Mouse (Mus musculus): ENCODE measurements at regions not wholly inside any gene's neighbourhood (a gene's known extent, or its start where the extent isn't known, plus 50 kb on each side); places are given as distances from the start of the nearest gene placed in this dataset.
"Not testable (repeated sequence)": the region's sequence is repeated elsewhere in the genome, so short reads cannot be mapped to it uniquely, and the experiment has no call there.

DNA sequence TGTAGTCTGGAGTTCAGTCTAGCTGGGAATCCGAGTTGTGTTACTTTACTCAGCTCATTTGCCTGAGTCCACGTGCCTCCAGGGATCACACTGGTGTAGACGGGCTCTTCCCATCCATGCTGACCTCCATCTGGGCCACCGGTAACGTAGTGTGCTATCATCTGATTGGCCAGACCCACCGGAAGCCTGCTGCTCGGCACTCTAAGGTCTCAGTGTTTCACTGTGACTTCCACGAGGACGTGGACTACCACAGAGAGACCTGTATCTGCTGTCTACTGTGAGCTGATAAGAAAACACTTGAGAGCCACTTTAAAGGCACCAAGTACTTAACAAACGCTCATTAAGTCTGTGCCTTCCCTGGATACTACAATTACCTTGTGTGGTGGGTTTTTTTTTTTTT, 262.8 kb upstream of the Nr5a2 start:
- no peak for DNase-seq (ENCODE audit: low read depth, low spot score)

DNA sequence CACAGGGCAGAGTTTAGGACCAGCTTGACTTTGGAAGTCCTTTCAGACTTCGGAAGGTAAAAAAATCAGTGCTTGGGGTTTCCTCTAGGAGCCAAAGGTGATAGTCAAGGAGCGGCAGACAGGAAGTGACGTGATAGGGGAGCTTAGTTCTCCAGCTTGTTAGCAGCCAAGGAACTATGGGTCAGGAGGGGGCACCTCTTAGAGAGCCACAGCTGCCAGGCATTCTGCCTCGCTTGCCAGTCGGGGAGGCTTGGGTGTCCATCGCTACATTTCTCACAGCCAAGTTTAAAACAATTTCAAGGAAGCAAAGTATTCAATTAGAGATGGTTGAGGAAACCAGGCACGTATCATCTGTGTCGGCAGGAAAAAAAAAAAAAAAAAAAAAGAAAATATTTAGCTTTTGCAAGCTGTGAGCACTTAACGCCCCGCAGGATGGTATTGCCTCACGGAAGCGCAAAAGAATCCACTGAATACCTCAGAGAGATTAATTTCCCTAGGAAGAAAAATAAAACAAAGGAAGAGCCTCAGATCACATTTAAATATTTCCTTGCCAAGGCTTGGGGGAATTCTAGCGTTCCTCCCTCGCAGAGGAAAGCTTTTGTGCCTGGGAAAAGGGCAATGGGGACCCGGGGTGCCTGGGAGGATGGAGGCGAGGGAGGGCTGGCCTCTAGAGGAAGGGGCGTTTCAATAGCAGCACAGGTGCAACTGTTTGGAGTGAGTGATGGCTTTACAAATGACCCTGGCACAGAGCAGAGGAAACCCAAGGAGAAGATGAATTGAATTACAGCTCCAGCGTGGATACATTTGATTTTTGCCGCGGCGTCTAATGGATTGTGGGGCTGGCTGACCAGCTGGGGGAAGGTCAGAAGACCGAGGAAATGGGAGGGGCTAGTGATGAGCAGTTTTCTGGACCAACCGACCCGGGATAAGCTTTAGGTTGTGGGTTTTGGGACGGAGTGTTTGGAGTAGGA, 261.1 kb upstream of the Nr5a2 start:
- peak; percentile 31 for DNase-seq (ENCODE audit: low read depth, low spot score)

DNA sequence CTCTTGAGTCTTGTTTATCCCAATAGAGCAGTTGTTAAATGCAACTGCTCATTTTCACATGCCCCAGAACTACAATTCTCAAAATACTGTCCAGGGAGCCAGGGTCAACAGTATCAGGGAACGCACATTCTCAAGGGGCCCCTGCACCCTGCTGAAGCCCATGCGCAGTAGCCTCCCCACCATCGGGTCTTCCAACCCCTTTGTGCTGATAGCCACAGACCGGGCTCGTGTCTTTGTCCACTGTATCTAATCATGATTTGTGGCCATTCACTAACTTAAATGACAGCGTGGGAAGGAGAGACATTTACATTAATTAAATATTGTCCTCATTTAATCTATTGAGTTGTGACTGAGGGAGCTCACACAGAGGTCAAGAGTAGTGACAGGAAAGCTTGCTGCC, 260.0 kb upstream of the Nr5a2 start:
- DNase-seq (ENCODE audit: low read depth, low spot score) = no peak

DNA sequence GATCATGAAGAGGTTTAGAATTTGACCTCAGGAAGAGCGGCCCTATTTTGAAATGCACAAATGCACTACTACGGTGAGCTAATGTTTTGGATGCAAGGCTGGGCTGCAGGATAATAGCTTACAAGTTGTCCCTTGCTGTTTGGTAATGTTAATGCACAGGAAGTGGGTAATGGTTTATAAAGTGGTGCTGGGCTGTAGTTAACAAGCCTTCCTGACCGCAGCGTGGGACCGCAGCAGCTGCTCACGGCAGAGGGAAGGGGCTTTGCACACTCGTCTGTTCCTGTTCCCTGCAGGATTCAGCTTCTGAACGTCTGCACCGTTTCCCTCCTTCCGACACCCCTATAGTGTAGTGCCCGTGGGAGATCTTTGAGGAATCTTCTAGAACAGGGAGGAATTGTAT, 258.4 kb upstream of the Nr5a2 start:
- DNase-seq (ENCODE audit: low read depth, low spot score) = peak; percentile 51

DNA sequence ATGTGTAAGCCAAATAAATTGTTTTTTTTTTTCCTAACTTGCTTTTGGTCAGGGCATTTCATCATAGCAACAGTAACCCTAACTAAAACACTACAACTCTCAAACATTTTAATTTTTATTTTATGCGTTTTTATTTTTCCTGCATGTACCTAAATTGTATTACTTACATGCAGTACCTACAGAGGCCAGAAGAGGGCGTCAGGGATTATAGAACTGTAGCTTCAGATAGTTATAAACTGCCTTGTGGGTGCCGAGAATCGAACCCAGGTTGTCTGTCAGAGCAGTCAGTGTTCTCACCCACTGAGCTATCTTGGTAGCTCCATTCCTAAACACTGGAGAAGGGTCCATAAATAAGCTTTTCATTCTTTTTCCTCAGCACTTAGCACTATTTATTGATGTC, 257.8 kb upstream of the Nr5a2 start:
- peak; percentile 70 for DNase-seq (ENCODE audit: low read depth, low spot score)

DNA sequence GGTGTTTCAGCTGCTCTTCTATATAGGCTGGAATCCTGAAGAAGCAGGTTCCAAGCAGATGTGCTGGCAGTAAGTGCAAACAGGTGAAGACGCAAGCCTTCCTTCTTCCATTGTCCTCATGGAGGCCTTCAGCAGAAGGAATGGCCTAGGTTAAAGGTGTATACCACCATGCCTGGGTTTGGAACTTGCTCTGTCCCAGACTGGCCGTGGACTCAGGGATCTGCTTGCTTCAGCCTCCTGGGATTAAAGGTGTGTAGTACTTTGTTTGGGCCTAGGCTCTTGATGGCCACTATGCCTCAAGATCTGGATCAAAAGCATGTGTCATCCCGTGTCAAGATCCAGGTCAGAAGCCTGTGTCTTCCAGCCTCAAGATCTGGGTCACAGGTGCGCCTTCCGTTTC, 257.0 kb upstream of the Nr5a2 start:
- no peak for DNase-seq (ENCODE audit: low read depth, low spot score)

DNA sequence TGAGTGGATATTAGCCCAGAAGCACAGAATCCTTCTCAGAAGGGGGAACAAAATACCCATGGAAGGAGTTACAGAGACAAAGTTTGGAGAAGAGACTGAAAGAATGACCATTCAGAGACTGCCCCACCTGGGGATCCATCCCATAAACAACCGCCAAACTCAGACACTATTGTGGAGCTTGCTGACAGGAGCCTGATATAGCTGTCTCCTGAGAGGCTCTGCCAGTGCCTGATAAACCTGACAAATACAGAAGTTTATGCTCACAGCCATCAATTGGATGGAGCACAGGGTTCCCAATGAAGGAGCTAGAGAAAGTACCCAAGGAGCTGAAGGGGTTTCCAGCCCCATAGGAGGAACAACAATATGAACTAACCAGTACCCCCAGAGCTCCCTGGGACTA, 254.1 kb upstream of the Nr5a2 start:
- DNase-seq (ENCODE audit: low read depth, low spot score) = not testable (repeated sequence)

DNA sequence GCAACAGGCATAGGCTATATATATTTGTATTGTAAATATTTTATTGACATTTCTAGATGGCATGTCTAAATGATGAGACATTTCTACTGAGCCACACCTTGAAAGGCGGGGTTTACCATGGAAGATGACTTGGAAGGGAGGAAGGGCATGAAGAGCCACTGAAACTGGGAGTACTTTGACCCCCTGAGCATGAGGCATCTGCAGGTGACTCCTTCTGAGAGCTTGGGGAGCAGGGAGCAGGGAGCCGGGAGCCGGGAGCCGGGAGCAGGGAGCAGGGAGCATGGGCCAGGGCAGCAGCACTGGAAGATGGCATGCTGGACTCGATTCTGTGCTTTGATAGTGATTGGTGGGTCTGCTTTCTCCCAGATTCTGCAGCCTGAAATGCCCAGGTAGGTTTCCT, 253.5 kb upstream of the Nr5a2 start:
- DNase-seq (ENCODE audit: low read depth, low spot score) = no peak

DNA sequence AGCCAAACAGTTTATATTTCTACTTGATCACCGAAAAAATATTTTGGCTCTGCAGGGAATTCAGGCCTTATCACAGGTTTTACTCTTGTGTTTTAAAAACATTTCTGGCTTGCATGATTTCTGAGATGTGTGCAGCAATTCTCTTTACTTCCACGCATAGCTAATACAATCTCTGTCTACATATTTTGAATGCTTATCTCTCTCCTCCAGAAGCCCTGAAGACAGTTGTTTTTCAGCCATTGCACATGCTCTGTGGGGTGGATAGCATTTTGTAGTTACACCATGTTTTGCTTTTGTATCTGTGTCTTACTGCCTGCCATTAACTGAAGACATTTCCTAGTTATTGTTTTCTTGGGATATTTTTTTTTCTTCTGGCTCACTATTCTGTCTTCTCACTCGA, 252.6 kb upstream of the Nr5a2 start:
- no peak for DNase-seq (ENCODE audit: low read depth, low spot score)

DNA sequence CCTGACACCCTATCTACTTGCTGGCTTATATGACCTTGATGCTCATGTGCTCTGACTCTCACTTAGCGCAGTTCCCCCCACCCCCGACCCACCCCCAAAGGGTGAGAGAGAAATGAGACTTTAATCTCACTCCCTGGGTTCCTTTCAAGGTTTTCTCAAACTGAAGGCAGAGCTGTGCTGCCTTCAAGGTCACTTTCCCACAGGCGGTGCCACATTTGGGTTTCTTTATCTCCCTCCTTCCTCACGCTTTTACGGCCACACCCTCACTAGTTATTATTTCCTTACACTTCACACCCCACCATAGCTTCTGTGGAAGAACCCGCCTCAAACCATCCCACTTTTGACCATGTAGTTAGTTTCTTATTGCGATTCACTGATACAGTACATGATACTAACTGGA, 244.1 kb upstream of the Nr5a2 start:
- DNase-seq (ENCODE audit: low read depth, low spot score) = no peak

DNA sequence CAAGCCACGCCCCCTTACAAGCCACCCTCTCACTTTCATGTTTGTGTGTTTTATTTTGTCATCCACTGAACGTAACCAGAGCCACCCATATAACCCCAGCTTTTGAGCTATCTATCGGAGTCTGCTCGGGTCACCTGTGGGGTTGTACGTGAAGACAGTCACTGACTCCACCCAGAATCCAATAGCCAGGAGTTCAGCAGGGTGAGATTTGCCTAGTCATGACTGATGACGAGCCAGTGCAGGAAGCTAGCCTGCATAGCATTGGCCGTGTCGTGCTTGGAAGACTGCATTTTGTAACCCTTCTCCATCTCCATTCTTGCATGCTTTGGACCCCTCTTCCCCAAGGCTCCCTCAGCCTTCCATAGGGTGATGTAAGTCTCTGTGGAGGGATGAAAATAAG, 243.3 kb upstream of the Nr5a2 start:
- DNase-seq (ENCODE audit: low read depth, low spot score) = peak; percentile 34

DNA sequence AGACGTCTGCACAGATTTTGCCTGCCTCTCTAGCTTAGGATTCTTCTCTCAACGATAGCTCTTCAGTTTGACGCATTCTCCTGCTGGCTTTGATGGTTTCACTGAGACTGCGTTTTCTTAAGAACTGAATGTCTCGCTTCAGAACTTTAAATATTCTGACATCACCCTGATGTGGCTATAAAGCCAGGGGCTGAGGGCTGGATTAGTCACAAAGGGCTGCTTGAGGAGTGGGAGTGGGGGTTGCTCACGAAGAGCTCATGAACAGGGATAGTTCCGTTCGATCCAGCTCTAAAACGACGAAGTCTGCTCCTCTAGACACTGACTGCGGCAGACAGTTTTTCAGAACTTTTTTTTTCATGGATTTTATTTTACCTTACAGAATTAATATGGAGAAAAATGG, 240.7 kb upstream of the Nr5a2 start:
- DNase-seq (ENCODE audit: low read depth, low spot score) = no peak

DNA sequence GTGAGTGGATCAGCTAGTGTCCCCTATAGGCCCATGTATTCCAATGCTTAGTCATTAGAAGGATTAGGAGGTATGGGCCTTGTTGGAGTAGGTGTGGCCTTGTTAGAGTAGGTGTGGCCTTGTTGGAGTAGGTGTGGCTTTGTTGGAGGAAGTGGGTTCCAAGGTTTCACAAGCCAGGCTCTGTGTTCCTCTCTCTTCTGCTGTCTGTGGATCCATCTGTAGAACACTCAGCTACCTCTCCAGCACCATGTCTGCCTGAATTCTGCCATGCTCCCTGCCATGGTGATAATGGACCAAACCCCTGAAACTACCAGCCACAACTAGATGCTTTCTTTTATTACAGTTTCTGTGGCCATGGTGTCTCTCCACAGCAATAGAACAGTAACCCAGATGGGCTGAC, 235.7 kb upstream of the Nr5a2 start:
- no peak for DNase-seq (ENCODE audit: low read depth, low spot score)

DNA sequence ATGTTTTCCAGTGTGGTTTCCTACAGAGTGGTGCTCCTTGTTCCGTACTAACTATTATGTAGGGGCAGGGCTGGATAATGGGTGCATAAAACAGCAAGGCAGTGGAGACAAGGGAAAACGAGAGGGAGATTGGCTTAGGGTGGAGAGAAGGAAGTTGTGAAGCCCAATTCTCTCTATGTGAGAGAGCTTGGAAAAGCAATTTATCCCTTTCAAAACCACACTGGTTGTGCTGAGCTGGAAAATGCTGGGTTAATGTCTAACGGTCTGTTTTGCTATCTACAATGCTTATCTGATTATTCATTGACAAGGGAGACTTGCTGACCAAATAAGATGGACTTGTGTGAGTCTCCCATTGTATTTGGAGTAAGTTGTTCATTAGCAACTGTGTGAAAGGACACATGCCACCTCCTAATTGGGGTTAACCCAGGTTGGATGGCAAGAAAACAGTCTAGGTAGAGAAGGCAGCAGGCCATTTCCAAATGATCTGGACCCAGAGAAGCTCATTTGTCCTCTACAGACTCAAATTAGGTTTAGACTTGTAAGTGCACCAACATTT, 234.9 kb upstream of the Nr5a2 start:
- DNase-seq (ENCODE audit: low read depth, low spot score) = no peak

DNA sequence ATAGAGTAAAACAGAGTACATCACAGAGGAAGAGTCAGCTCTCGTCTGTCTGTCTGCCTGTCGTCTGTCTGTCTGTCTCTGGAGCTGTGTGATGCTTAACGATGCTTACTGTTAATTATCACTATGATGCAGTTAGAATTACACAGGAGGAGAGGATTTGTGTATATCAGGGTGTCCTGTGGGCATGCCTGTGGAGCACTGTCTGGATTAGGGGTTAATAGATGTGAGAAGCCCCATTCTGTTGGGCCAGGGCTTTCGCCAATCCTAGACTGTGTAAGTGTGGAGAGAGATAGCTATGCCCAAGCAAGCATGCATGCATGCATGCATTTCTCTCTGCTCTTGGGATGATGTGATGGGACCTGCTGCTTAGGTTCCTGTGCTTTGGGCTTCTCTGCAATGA, 218.0 kb upstream of the Nr5a2 start:
- DNase-seq (ENCODE audit: low read depth, low spot score) = no peak

DNA sequence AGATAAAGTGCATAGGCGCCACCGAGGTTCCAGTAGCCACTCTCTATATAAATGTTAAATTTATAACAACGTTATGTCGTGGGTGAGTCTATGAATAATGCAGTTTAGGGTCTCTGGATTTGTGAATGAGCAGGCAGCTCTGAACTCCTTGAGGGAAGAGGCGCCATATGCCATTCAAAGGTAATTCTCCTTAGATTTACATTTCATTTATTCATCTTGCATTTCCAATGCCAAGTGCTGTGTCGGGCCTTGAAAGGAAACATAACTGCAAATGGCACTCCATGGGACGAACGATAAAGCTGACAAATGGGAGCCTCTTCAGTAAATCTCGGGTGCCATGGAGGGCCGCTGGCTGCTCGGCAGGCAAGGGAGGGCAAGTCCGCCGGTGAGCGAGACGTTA, 216.4 kb upstream of the Nr5a2 start:
- no peak for DNase-seq (ENCODE audit: low read depth, low spot score)

DNA sequence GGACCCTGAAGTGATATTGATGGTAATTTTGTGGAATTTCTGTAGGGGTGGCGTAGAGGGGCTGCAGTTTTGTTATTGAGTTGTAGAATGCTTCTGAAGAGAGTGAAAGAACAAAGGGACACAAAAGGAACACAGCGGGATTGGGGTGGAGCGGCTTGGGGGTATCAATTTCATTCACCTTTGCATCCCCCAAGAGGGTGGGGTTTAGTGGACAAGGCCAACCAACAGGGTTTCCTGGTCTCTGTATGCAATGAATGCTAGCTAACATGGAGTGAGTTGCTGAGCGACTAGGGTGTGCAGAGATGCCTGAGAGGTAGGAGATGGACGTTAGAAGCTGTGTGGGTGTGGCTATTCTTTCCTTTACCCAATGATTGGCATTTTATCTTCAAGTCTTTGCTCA, 213.8 kb upstream of the Nr5a2 start:
- peak; percentile 96 for DNase-seq (ENCODE audit: low read depth, low spot score)

DNA sequence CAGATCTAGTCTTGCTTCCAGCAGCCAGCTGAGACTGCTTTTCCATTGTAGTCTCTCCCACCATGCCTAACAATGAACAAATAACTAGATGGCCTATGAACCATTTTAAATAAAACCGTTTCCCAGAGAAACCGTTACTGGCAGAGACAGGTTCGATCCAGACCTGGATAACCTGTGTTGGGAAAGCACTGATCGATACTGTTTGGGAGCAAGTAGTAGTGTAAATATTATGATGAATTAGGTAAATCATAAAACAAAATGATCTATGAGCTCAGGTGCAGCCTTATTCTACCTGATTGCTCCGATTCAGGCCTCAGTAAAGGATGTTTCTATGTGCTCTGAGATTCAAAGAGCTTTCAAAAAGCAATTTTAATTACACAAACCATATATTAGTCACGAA, 211.9 kb upstream of the Nr5a2 start:
- no peak for DNase-seq (ENCODE audit: low read depth, low spot score)

DNA sequence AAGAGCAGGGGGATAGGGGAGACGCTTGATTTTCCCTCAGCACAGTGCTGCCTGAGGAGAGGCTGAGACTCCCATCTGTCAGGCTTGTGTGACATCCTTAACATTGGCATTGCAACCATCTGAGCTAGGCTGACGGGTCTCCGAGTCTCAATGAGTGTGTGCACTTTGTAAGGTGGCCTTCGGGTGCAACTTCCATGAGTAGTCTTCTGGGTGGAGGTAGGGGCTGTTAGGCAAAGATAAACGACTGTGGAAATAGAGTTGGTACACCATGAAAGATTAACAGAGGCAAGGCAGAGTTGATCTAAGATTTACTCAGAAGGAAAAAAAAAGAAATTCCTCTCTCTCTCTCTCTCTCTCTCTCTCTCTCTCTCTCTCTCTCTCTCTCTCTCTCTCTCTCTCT, 211.2 kb upstream of the Nr5a2 start:
- DNase-seq (ENCODE audit: low read depth, low spot score) = no peak

DNA sequence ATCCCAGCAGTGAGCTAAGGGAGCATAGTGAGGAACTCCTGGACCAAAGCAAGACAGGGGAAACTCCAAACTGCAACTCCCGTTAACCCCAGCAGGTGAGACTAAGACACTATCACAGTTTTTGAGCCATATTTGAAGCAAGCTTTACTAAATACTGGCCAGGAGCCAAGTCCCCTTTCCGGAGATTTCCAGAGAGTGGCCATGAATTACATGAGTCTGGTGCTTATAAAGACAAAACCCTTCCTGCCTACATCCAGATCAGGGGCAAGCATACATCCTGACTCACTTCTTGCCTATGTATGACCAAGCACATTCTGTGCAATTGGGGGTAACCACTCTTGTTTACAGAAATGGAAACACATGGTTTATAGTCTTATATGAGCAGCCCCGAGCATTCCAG, 187.6 kb upstream of the Nr5a2 start:
- DNase-seq (ENCODE audit: low read depth, low spot score) = peak; percentile 19

DNA sequence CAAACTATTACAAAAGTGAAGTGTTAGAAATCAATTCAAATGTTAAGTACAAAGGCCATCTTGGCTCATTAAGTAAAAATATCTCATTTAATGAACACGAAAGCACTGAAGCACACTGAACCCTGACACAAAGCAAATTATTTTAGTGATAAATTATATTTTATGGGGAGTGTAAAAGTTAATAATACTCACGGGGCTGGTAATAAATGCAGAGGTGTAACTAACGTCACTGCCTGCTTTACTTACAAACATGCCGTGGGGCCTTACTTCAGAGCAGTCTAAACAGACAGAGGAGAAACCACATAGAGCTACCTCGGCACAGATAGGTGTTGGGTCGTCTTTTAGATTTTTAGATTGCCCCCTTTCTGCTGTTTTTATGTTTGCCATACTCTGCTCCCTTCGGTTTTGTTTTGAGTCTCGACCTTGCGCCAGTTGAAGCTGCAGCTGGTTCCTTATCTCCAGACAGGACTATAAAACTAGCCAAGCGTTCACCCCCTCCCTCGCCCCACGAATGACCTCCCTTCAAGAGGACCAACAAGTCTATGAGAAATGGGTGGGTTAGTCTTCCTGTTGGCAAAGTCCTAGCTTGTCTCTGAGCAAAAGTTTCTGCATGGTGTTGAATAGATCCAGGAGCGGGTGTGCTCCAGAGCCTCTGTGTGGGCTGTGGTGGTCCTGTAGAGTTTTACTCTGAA, 181.8 kb upstream of the Nr5a2 start:
- DNase-seq (ENCODE audit: low read depth, low spot score) = no peak

DNA sequence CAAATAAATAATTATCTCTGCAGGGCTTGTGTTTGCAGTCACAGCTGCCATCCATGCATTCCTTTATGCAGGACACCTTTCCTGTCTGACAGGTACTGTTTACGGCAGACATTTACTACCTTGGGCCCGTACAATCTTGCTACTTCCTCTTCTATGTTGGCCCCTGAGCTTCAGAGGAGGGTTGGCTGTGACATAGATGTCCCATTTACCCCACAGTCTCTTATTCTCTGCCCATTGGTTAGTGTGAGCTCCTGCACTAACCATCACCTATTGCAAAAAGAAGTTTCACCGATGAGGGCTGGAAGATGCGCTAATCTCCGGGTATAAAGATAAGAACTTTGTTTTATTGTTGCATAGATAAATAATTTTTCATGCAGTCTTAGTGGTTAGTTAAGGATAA, 181.1 kb upstream of the Nr5a2 start:
- DNase-seq (ENCODE audit: low read depth, low spot score) = no peak

DNA sequence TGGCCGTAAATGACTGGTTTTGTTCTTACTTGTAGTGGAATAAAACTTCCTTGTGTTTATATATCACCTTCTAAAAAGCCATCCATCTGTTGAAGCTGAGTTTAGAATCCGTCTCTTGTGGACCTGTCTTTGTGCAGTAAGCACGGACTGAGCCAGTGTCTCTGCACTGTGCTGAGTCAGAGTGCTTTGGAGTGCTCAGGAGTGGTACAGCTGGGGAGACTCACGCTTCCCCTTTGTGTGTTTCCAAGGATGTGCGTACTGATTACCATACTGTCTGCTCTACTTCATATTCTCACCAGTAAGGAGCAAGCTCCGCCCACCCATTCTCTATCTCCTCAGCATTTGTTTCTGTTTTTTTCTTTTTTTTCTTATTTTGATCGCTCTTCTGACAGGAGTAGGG, 175.9 kb upstream of the Nr5a2 start:
- peak; percentile 17 for DNase-seq (ENCODE audit: low read depth, low spot score)
